Mouse (Mus musculus): ENCODE data around the gene Gcg. TPM values are rescaled to one million over a fixed set of nuclear protein-coding genes. Genes with fewer than 3 reads are reported as not detected.
A peak's percentile ranks its signal among the peaks of the same experiment; 100 is the strongest.

Gcg gene
- total and polyA plus RNA-seq, 2 experiments from 2014 or later: 0.33 to 1.2 TPM

DNA sequence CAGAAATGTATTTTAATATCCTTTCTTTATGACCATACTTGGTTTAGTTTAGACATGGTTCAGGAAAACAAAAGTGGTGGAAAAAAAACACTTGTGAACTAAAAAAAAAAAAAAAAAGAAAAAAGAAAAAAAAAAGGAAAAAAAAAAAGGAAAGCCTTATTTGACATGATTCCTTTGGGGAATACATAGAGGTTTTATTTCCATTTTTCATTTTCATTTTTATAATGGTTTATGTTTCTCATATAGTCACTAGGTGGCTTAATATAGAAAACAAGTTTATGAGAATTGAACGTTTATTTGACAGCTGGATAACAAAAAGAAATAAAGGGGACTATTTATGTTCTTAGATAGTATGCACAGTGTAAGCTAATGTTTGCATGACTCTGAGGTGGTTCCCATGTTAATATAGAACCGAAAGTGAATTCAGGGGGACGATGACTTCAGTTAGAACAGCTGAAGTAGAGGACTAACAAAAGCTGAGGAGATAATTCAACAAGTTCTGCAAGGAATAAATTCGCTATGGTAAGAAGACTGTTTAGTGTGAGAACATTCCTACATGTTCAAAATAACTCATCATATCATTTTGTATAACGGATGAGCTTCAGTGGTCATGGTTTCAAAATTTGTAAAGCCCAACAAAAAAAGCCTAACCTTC lies 33.6 kb downstream of the Gcg start:
- H3K27me3 ChIP-seq (ENCODE audit: insufficient read depth, low read length): no peaks in the 10 kb centered on the region
- 84% methylated on average over 5 of the region's 5 CpGs for WGBS

DNA sequence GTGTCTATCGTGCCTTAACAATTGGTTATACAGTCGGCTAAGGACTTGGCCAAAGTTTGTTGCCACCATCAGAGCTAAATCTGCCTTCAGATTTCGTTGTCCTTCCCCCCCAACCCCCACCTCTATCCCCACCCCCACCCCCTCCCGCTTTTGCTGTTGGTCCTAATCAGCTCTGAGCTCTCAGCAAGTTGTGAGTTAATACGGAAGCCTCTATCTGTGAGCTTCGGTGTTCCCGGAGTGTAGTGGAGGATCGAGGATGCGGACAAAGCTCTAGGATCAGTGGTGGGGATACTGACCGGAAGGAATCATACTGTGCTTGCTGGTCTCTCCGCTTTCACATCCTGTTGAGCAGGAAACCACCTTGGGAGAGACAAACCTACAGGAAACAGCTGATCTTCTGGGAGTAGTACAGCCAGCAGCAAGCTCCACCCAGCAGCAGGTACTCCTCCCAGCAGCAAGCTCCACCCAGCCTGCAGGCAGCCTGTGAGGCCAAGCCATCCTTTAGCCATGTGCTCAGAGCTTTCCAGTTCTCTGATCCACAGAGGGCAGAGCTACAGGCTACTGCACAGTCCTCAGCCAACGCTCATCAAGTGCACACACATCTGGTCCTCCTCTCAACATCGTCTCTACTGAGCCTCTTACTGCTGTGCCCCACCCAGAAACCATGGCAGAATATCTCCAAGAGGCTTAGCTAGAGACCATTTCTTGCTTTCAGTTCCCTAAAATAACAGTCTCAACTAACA lies 42.5 kb downstream of the Gcg start:
- TF ChIP-seq CTCF (IDR thresholded peaks at IDR 0.05; ENCODE audit: low read depth): no peak
- Histone ChIP-seq H3K9ac (no peak overlapping the region), H3K4me2 (ENCODE audit: low read depth) (no peak overlapping the region), H3K4me1 (ENCODE audit: insufficient read depth) (no peaks in the 10 kb centered on the region), H3K4me3 (ENCODE audit: low read depth, low read length) (no peak overlapping the region), H3K9me3 (ENCODE audit: low read length) (no peaks in the 10 kb centered on the region), H3K27ac (ENCODE audit: low read depth, low read length) (no peak overlapping the region), H3K27me3 (ENCODE audit: insufficient read depth, low read length) (no peaks in the 10 kb centered on the region), H3K36me3 (ENCODE audit: insufficient read depth) (no peaks in the 10 kb centered on the region)
- no peak for DNase-seq
- ATAC-seq: no peak
- WGBS: 71% methylated on average over 13 of the region's 13 CpGs

More for the DNA sequence above, 33.6 kb downstream of the Gcg start:
- no peak for TF ChIP-seq CTCF (IDR thresholded peaks at IDR 0.05; ENCODE audit: low read depth)
- no peak for DNase-seq
- Histone ChIP-seq H3K9ac (no peak overlapping the region), H3K4me1 (ENCODE audit: insufficient read depth) (no peaks in the 10 kb centered on the region), H3K4me3 (ENCODE audit: low read depth, low read length) (no peak overlapping the region), H3K9me3 (ENCODE audit: low read length) (no peaks in the 10 kb centered on the region), H3K36me3 (ENCODE audit: insufficient read depth) (no peaks in the 10 kb centered on the region), H3K4me2 (ENCODE audit: low read depth) (no peak overlapping the region), H3K27ac (ENCODE audit: low read depth, low read length) (no peak overlapping the region)
- no peak for ATAC-seq

DNA sequence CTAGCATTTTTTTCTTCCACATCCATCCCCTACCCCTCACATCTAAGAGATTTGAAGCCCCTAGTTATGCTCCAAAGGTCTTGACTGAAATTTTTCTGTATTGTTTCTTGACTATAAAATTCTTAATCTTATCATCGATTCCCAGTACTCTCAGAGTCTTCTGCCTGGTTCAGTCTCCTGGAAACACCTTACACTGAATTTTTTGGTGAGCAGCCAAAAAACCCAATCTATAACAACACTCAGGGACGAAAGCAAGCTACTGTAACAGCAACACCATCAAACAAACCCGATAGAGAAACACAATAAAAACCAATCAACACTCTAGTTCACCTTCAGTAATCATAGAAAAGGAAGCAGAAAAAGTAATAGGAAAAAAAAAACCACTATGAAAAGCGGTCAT lies 43.4 kb downstream of the Gcg start:
- H3K36me3 ChIP-seq (ENCODE audit: insufficient read depth): no peaks in the 10 kb centered on the region
- H3K9me3 ChIP-seq (ENCODE audit: low read length): no peaks in the 10 kb centered on the region
- no peak overlapping the region for H3K27ac ChIP-seq (ENCODE audit: low read depth, low read length)
- no peaks in the 10 kb centered on the region for H3K4me1 ChIP-seq (ENCODE audit: insufficient read depth)
- H3K4me2 ChIP-seq (ENCODE audit: low read depth): no peak overlapping the region
- ATAC-seq (no peak), DNase-seq (no peak)
- TF ChIP-seq CTCF (IDR thresholded peaks at IDR 0.05; ENCODE audit: low read depth): no peak
- no peak overlapping the region for H3K9ac ChIP-seq
- no peaks in the 10 kb centered on the region for H3K27me3 ChIP-seq (ENCODE audit: insufficient read depth, low read length)
- 77% methylated on average over 4 of the region's 4 CpGs for WGBS
- H3K4me3 ChIP-seq (ENCODE audit: low read depth, low read length): no peak overlapping the region

DNA sequence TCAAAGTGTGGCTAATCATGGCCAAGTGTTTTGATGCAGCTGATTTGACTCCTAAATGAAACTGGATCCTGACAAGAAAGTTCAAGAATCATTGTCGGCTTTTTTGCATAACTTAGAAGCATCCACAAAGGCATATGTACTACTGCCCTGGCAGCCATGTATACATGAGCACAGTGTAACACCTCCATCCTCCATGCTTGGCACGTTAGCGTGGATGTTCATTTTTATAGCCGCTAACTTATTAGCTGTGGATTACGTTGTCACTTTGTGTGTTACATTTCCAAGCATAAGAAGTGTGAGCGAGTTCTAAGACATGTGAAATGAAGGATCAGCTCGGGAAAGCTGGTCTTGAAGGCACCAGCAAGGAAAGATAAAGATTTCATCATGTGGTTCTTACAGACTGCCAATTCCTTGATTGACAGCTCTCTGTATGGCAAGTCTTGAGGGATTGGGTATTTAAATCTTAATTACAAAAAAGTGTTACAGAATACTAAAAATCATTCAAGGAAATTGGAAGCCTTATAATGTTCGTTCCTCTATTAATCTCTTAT lies 52.1 kb downstream of the Gcg start:
- Histone ChIP-seq H3K9me3 (ENCODE audit: low read length) (no peaks in the 10 kb centered on the region), H3K9ac (no peak overlapping the region), H3K27me3 (ENCODE audit: insufficient read depth, low read length) (no peaks in the 10 kb centered on the region), H3K27ac (ENCODE audit: low read depth, low read length) (no peak overlapping the region), H3K36me3 (ENCODE audit: insufficient read depth) (no peaks in the 10 kb centered on the region), H3K4me1 (ENCODE audit: insufficient read depth) (no peaks in the 10 kb centered on the region), H3K4me3 (ENCODE audit: low read depth, low read length) (no peak overlapping the region), H3K4me2 (ENCODE audit: low read depth) (no peak overlapping the region)
- 54% methylated on average over 8 of the region's 8 CpGs for WGBS
- TF ChIP-seq CTCF (IDR thresholded peaks at IDR 0.05; ENCODE audit: low read depth): no peak
- ATAC-seq: peak; percentile 74
- DNase-seq: peak; percentile 16

DNA sequence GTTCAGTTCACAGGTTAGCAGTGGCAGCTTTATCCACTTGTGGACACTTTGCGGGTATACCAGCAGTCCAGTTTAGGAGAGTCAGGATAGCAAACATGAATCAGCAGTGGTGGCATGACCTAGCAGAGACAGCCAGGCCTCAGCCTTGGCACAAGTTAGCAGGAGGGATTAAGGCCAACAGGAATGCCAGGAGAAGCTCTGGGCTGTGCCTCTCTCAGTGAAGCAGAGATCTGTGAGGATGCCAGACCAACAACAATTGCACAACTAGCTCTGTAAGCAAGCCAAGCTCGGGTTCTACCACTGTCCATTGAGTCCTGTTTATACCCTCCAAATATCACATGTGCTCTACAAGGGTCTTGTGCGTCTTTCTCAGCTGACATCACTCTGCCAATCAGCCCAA lies 57.5 kb downstream of the Gcg start:
- Histone ChIP-seq H3K4me2 (ENCODE audit: low read depth) (no peak overlapping the region), H3K36me3 (ENCODE audit: insufficient read depth) (no peaks in the 10 kb centered on the region), H3K27me3 (ENCODE audit: insufficient read depth, low read length) (no peaks in the 10 kb centered on the region), H3K4me1 (ENCODE audit: insufficient read depth) (0 out of 2 replicates have a peak, but pooled peaks cover 2% of the 10 kb centered on the region), H3K4me3 (ENCODE audit: low read depth, low read length) (no peak overlapping the region), H3K9me3 (ENCODE audit: low read length) (no peaks in the 10 kb centered on the region), H3K9ac (no peak overlapping the region), H3K27ac (ENCODE audit: low read depth, low read length) (no peak overlapping the region)
- TF ChIP-seq CTCF (IDR thresholded peaks at IDR 0.05; ENCODE audit: low read depth): no peak
- DNase-seq: no peak
- ATAC-seq: no peak
- 82% methylated on average over 3 of the region's 3 CpGs for WGBS

Other genes starting within 250 kb of the Gcg start
- 1.9 and 2.1 TPM in 2 replicates for gene Dpp4, start 71.4 kb downstream of the Gcg start, total RNA-seq (2014; rRNA removed)
- gene Dpp4, start 71.4 kb downstream of the Gcg start, polyA plus RNA-seq (2015; fragmentation: Nextera tagmentation; extraction: Ambion mirVana): 1.6 and 1.8 TPM in 2 replicates
- 1.5 and 3.3 TPM in 2 replicates for gene Fap, start 90.4 kb upstream of the Gcg start, total RNA-seq (2014; rRNA removed)
- gene Fap, start 90.4 kb upstream of the Gcg start, polyA plus RNA-seq (2015; fragmentation: Nextera tagmentation; extraction: Ambion mirVana): 0.86 and 1.1 TPM in 2 replicates
- gene Ifih1, start 162.6 kb upstream of the Gcg start, total RNA-seq (2014; rRNA removed): 1.5 and 2.9 TPM in 2 replicates
- 1.4 and 1.7 TPM in 2 replicates for gene Ifih1, start 162.6 kb upstream of the Gcg start, polyA plus RNA-seq (2015; fragmentation: Nextera tagmentation; extraction: Ambion mirVana)
- 0.85 and 1.5 TPM in 2 replicates for gene Gca, start 180.6 kb upstream of the Gcg start, total RNA-seq (2014; rRNA removed)
- 2.2 and 4.2 TPM in 2 replicates for gene Gca, start 180.6 kb upstream of the Gcg start, polyA plus RNA-seq (2015; fragmentation: Nextera tagmentation; extraction: Ambion mirVana)

All from forebrain, postnatal 0 days (tissue).